Mouse (Mus musculus) mature B cell (primary cell): ENCODE results near the gene Cryge.
"Not testable (repeated sequence)": the region's sequence is repeated elsewhere in the genome, so short reads cannot be mapped to it uniquely, and the experiment has no call there.

Source experiments
- in situ Hi-C: fragments of 300-500 bp; cut with MboI; formaldehyde crosslinking; loops from 2 replicates; pipeline ENCODE4 v1.14.3; 2019

The Cryge gene

GRCm38 (mm10) chr1:65050952-65051351, at the start of gene Cryge:
Gene Cryge, minus strand, starts transcription at chr1:65051149.
- in situ Hi-C loops: not testable (repeated sequence)

DNA sequence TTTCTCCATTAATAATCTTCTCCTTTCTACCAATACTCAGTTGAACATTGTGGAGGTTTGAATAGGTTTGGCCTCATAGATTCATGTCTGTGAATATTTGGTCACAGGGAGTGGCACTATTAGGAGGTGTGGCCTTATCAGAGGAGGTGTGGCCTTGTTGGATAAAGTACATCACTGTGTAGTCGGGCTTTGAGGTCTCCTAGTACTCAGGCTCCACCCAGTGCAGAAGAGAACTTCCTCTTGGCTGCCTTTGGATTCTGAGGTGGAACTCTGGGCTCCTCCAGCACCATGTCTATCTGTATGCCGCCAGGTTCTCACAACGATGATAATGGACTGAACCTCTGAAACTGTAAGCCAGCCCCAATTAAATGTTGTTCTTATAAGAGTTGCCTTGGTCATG, 46.0 kb upstream of the Cryge start:
- in situ Hi-C loops: no loop called here

GRCm38 (mm10) chr1:65091566-65091965, 40.6 kb upstream of the Cryge start:
- in situ Hi-C loops: no loop called here

- in situ Hi-C loops: no loop called here
Measured at GRCm38 (mm10) chr1:65090370-65090769, 39.4 kb upstream of the Cryge start.

GRCm38 (mm10) chr1:65088567-65089356, 37.8 kb upstream of the Cryge start:
- in situ Hi-C loops: no loop called here

DNA sequence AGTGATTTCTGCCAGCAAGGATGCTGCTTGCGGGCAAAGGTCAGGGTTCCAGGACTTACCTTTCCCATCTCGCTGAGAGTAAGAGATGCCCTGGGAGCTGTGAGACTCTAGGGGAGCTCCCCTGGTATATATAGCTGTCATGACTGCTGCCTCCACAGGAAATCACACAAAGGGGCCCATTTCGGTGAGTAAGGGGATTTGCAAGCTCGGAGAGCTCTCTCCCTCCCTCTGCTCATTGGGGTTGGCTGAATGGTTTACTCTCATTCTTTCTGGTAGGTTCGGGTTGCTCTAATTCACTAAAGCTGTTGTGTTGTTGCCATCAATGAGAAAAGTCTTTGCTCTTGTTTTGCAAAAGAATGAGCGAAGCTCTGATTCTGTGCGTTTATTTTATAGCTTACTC, 31.2 kb upstream of the Cryge start, which contains the start of gene Crygb:
Crygb (minus strand) TSS at position 101 of the 400 bp plus-strand sequence.
- in situ Hi-C loops: no loop called here

DNA sequence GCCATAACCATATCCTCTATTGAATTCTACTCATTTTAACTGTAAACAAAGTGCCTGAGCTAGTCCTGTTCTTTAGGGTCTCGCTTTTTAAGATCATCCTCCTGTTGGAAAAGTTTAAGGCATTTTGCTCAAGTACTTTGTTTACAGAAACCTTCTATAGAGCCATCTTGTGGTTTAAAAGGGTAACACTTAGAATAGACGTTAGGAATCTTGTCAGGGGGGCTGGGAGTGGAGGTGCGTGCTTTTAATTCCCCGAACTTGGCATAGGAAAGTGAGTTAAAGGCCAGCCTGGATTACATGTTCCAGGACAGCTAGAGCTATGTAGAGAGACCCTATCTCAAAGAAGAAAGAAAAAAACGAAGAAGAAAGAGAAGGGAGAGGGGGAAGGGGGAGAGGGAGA, 24.7 kb upstream of the Cryge start:
- in situ Hi-C loops: no loop called here

DNA sequence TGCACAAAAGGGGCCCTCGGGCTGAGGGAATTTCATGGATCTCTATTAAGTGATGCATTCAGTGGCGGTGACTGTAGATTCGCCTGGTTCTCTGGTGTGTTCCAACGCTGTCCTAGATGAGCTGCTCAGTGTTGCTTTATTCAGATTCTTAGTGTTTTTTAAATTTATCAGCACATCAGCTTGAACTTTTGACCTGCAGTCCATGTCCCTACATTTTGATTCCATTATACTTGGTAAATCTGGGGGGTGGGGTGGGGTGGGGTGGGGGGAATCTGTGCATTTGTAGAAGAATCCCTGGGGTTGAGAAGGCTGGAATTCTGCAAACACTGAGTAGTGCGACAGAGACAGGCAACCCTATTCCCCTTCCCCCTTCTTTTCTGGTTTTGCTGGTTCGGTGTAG, 22.6 kb upstream of the Cryge start, which contains the start of gene Crygc:
Crygc (minus strand) TSS at position 101 of the 400 bp plus-strand sequence.
- in situ Hi-C loops: no loop called here

DNA sequence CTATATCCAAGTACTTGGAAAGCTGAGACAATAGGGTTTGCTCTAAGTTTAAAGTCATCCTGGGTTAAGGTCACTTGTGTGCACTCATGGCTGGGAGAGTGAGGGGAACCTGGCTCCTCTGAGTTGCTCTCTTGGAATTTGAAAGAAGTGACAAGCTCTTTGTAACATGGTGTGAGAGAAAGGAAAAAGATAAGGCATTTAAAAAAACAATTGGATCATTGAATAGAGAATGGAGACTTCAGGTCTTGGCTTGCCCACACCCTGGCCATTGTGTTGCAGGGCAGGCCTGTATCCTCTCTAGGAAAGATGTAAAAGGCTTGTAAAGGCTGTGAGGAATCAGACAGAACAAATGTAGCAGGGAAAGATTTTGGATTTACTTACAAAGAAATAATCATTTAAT, 16.9 kb upstream of the Cryge start:
- in situ Hi-C loops: no loop called here

DNA sequence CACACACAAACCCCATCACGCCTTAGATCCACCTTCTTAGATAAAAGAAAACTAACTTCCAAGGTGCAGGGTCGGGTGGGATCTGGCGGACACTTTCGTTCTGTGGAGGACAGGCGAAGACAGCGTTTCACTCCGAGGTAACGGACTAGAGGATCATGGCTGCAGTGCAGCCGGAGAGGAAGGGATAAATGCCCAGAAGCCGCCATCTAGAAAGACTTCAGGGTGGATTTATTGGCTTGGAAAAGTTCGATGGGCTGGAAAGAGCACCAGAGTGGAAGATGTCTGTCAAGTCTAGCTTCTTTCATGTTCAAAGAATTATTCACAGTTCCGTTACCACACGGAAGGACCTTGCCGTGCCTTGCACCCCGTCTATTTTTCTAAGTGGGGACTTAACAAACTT, 13.3 kb upstream of the Cryge start:
- in situ Hi-C loops: no loop called here

- in situ Hi-C loops: no loop called here
Measured at GRCm38 (mm10) chr1:65063352-65063751, 12.4 kb upstream of the Cryge start, which contains the start of gene Crygd. Gene Crygd, minus strand, starts transcription at chr1:65063452.

DNA sequence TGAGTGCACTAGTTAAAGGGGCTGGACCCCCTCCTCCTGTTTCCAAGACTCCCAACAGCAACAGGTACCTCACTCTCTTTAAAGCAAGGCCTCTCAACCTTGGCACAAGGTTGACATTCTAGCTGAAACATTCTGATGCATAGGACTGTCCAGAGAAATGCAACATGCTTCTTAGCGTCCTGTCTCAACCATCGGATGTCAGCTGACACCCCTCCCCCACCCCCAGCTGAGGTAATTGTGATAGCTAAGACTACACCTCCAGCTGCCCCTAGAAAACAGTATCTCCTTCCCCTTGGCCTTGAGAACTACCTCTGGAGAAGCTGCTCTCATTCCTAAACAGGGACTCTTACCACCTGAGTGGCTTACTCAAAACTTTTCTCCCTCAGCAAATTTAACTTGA, 1.2 kb upstream of the Cryge start:
- in situ Hi-C loops: no loop called here

- in situ Hi-C loops: no loop called here
Measured at GRCm38 (mm10) chr1:65051696-65052095, 747 bp upstream of the Cryge start.

DNA sequence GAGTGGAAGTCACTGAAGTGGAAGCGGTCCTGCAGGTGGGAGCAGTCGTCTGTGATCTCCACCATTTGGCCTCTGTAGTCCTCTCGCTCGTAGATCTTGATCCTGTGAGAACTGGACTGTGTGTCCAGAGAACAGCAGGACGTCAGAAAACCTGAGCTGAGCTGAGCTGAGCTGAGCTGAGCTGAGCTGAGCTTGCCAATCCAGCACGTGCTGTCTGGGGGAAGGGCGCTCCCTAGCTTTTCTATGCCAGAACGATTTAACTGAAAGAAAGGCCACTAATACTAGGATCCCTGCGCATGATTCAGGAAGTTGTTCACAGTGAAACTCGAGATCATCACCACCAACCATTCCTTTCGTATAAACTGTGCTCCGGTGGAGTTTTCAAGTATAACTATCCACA, 2.2 kb downstream of the Cryge start:
- in situ Hi-C loops: no loop called here

DNA sequence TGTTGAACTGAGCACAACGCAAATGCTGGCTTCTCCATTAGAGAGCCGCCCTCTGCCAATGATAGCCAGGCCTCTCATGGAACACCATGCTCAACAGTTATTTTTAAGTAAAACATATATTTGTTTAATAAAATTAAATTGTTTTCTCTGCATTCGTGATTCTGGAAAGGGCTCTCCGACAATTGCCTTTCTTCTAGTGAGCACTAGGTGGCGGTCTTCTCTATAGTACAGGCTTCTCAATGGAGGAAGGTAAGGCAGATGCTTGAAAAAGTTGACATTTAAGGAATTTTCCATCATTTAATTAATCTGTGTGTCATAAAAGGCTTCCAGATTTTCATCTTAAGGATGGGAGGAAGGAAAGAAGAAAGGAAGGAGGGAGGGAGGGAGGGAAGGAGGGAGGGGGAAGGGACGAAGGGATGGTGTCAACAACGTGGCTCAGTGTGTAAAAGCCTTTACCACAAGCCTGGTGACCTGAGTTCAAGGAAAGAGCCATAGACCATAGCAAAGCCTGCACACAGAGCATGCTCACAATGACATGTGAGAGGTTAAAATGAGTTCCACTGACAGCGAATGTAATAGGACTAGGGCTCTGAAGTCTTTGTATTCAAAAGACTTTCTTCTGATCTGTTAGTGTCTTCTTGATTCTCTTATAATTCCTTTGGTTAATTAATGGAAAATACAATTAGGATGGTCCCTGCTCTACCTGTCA, 4.4 kb downstream of the Cryge start:
- in situ Hi-C loops: no loop called here

- in situ Hi-C loops: no loop called here
Measured at GRCm38 (mm10) chr1:65043433-65043832, 7.5 kb downstream of the Cryge start.

- in situ Hi-C loops: no loop called here
Measured at GRCm38 (mm10) chr1:65041837-65042236, 9.1 kb downstream of the Cryge start.

- in situ Hi-C loops: no loop called here
Measured at GRCm38 (mm10) chr1:65040806-65041205, 10.1 kb downstream of the Cryge start.

DNA sequence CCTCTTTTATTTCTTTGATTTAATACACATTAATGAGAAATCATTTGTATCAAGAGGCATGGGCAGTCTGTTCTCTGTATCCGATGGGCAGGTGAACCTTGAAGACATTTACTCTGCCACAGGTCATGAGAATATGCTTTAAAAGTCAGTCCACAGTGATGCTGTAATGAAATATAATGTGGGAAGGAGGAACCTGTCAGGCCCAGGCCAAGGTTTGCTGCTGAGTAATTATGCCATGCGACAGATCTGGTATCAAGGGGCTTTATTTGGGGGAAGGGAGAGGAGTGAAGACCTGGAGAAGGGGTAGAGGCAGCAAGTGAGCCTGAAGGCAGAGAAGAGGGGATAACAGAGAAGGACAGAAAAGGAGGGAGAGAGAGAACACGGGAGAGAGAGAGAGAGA, 11.3 kb downstream of the Cryge start:
- in situ Hi-C loops: no loop called here

DNA sequence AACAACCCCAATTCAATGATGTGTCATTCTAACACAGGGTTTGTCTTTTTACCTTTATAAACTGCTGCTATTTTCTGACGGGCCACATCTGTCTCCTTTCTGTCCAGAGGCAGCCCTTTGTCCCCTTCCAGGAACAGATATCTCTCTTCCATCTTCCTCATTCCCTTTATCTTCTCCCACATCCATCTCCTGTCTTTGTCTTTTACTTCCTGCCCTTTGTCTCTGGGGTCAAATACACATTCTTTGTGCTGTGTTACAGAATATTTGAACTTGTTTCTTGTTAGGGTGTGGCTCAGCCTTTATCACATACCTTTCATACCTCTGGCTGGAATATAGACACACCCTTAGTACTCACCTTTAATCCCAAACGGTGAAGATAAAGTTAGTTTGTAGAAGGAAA, 13.4 kb downstream of the Cryge start:
- in situ Hi-C loops: no loop called here

GRCm38 (mm10) chr1:65035513-65035912, 15.4 kb downstream of the Cryge start:
- in situ Hi-C loops: no loop called here

DNA sequence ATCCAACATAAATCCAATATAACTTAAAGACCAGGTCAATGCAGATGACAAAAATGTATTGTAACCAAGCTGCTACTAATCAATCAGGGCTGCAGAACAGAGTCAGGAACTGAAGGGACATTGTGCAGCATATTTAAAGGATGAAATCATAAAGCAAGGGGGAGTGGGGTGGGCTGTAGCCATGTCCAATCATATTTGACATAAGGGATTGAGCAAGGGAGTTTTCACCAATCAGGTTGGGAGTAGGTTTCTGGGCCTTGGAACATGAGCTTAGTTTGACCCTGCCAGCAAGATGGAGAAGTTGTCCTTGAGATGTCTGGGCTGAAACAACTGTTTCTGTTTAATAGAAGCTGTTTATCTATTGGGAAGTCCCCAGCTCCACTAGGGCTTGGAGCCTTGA, 18.3 kb downstream of the Cryge start, which contains the start of gene Akr1cl:
Akr1cl (minus strand) TSS at position 119 of the 400 bp plus-strand sequence.
- in situ Hi-C loops: no loop called here

DNA sequence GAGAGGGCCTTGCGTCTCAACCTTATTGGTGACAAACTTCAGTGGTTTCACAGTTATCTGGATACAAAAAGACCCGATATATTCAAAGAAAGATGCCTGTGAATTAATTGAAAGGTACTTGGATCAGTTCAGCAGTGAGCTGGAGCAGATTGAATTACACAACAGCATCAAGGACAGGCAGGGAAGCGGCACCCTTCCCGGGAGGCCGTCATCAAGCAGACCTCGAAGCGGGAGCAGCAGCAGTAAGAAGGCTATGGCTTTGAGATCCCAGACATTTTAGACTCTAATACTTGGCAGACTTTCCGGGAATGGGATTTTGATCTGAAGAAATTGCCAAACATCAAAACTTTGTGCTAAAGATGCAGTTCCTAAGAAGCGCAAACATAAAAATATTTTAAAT, 22.7 kb downstream of the Cryge start:
- in situ Hi-C loops: no loop called here
